Mouse (Mus musculus) T-helper 1 cell (primary cell): ENCODE measurements around the gene Hnrnpd.

Experiments used
- in situ Hi-C: fragments of 300-600 bp; cut with MboI, MseI; formaldehyde crosslinking; loops from one replicate; pipeline ENCODE4 v1.15.1; 2025; ENCODE audit warnings: high pct_unique_total_duplicates

Gene Hnrnpd

GRCm38 (mm10) chr5:99978699-99979442 is at the start of gene Hnrnpd, which contains the start of gene 4930524J08Rik:
TSS of gene Hnrnpd (minus strand) at chr5:99978938.
TSS of gene 4930524J08Rik (plus strand) at chr5:99979061.
- in situ Hi-C loops, result no loop called here

- in situ Hi-C loops, result no loop called here
These were observed 46.1 kb upstream of the Hnrnpd start for GRCm38 (mm10) chr5:100024868-100025267.

GRCm38 (mm10) chr5:100024403-100024802 is 45.7 kb upstream of the Hnrnpd start:
- in situ Hi-C loops, result no loop called here

- in situ Hi-C loops, result no loop called here
These were observed 41.4 kb upstream of the Hnrnpd start for GRCm38 (mm10) chr5:100020089-100020488.

- in situ Hi-C loops, result no loop called here
These were observed 33.9 kb upstream of the Hnrnpd start for GRCm38 (mm10) chr5:100012599-100012998.

GRCm38 (mm10) chr5:100008485-100008884 is 29.7 kb upstream of the Hnrnpd start:
- in situ Hi-C loops, result no loop called here

GRCm38 (mm10) chr5:100007040-100007375 is 28.3 kb upstream of the Hnrnpd start:
- in situ Hi-C loops, result no loop called here

- in situ Hi-C loops, result no loop called here
These were observed 27.7 kb upstream of the Hnrnpd start for GRCm38 (mm10) chr5:100006324-100007039.

GRCm38 (mm10) chr5:100005896-100006295 is 27.2 kb upstream of the Hnrnpd start:
- in situ Hi-C loops, result no loop called here

GRCm38 (mm10) chr5:100005431-100005830 is 26.7 kb upstream of the Hnrnpd start:
- in situ Hi-C loops, result no loop called here

- in situ Hi-C loops, result no loop called here
These were observed 25.2 kb upstream of the Hnrnpd start for GRCm38 (mm10) chr5:100003895-100004294.

- in situ Hi-C loops, result no loop called here
These were observed 21.8 kb upstream of the Hnrnpd start for GRCm38 (mm10) chr5:100000500-100000899.

GRCm38 (mm10) chr5:100000048-100000447 is 21.3 kb upstream of the Hnrnpd start:
- in situ Hi-C loops, result no loop called here

GRCm38 (mm10) chr5:99994680-99995079 is 15.9 kb upstream of the Hnrnpd start:
- in situ Hi-C loops, result no loop called here

- in situ Hi-C loops, result no loop called here
These were observed 15.4 kb upstream of the Hnrnpd start for GRCm38 (mm10) chr5:99994166-99994565.

- in situ Hi-C loops, result no loop called here
These were observed 4.8 kb upstream of the Hnrnpd start for GRCm38 (mm10) chr5:99983452-99984061.

- in situ Hi-C loops, result no loop called here
These were observed 1.0 kb downstream of the Hnrnpd start for GRCm38 (mm10) chr5:99977516-99978301.

- in situ Hi-C loops, result no loop called here
These were observed 2.3 kb downstream of the Hnrnpd start for GRCm38 (mm10) chr5:99976334-99976955.

- in situ Hi-C loops, result no loop called here
These were observed 3.0 kb downstream of the Hnrnpd start for GRCm38 (mm10) chr5:99975776-99976175.

GRCm38 (mm10) chr5:99975061-99975460 is 3.7 kb downstream of the Hnrnpd start:
- in situ Hi-C loops, result no loop called here

- in situ Hi-C loops, result loop anchor here (5.0 to 25.0 kb wide), 2 partner anchors 63 to 838 kb away; partner anchors contain the start of genes Abraxas1, Enoph1 and Hnrnpdl
These were observed 4.8 kb downstream of the Hnrnpd start for GRCm38 (mm10) chr5:99973941-99974340.
